Mouse (Mus musculus) retina, postnatal 7 days (tissue): ENCODE measurements around the gene 3110021N24Rik.
"Not testable (repeated sequence)": the region's sequence is repeated elsewhere in the genome, so short reads cannot be mapped to it uniquely, and the experiment has no call there.

Experiments used
- DNase-seq: peaks from one replicate; pipeline ENCODE4 v3.0.0-alpha.2; 2012; ENCODE audit warnings: low read depth, low spot score

Gene 3110021N24Rik

DNA sequence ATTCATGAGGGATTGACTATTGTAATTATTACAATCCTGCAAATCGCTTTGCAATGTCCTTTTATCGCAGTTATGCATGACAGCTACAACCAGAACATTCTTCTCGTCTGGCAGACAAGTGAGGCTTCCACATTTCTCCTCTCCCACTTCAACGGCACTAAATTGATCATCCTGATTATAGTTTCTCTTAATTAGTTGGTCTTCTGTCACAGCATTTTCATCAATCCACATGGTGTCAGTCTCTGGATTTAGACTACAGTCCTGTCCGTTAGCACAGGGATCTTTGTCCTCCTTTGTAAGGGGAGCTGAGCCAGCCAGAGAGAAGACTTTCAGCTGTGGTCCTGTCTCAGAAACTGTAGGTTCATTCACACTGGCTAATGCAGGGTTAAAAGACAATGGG is at the start of gene 3110021N24Rik:
3110021N24Rik (plus strand) TSS at position 301 of the 400 bp plus-strand sequence.
- no peak for DNase-seq

DNA sequence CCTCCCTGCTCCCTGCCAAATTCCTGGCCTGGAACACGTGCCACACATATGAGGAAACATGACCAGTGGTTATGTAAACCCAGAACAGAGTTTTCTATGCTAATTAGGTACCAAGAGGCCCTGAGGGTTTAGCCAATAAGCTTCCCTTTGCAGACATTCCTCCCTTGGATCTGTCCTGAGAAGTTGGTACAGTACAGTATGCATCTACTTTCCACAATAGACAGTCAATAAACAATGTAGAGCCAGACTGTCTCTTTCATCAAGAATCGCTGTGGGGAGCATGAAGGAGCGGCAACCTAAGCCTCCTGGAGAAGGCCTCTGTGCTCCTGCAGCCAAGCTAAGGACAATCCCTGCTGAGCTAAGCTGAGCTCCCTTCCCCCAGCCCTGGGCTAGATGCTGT is 33.3 kb upstream of the 3110021N24Rik start:
- DNase-seq: no peak

DNA sequence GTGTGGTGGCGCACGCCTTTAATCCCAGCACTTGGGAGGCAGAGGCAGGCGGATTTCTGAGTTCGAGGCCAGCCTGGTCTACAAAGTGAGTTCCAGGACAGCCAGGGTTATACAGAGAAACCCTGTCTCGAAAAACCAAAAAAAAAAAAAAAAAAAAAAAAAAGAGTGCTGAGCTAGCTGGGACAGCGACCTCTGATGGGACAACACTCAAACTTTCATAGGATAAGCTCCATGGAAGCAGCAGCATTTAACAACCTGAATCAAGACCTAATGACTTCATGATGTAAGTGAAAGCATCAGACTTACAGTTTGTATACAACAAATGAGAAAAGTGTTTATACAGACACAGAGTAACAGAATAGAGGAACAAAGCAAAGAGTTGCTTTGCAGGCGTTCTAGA is 32.4 kb upstream of the 3110021N24Rik start:
- not testable (repeated sequence) for DNase-seq

DNA sequence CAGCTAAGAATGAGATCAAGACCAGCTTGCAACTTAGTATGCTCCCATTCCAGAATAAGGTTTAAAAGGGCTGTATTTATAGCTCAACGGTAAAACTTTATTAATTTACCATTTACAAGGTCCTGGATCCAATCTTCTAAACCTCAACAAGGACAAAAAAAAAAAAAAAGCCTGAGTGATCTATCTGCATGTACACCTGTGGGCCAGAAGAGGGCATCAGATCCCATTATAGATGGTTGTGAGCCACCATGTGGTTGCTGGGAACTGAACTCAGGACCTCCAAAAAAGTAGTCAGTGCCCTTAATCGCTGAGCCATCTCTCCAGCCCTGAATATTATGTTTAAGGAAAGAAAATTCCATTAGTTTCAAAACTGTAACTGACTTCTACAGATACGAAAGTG is 29.0 kb upstream of the 3110021N24Rik start:
- DNase-seq: no peak

DNA sequence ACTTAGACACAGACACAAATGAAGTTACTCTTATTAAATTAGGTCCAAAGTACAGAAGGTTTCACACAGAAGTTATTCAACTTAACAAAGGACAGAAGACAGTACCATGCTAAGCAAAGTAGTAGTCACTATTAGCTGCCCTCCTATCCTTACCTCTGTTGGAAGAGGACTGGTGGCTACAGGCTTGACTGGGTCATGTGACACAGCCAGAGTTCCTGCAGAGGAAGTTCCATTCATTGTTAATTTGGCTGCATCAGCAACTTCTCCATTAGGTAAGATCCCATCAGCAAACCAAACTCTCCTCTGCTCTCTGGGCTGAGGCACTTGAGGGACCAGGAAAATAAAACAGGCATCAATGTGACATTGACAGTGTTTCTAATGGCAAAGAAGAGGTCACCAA is 28.0 kb upstream of the 3110021N24Rik start:
- no peak for DNase-seq

DNA sequence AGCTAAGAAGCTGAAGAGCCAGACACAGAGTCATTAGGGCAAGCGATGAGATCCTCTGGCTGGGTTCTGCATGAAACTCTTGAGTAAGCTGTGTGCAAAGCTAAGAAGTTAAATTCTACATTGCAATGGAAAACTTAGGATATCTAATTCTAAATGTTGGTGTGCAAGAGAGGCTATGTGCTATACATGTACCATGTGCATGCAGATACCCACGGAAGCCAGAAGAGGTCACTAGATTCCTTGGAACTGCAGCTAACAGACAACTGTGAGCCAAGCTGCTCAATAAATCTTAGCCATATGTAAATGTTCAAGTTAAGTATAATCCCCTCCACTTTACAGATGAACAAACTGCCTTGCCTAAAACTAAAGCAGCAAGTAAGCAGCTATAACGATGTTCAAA is 22.5 kb upstream of the 3110021N24Rik start:
- peak; percentile 38 for DNase-seq

DNA sequence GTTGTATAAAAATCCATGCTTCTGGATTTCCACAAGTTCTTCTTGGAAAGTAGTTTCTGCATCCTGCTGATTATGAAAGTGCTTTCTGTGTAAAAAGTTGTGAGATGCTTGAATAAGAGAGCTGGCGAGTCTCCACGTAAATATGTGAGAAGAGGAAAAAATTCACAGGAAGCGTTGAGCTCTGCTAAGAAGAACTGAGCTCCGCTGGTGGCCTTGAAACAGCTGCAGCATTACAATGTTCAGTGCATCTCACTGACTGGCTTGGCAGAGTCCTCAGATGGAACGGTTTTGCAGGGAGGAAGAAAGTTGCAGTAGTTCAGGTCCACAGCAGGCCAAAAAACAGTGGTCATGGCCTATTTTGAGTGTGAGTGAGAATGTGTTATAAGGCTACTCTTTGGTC is 11.2 kb upstream of the 3110021N24Rik start:
- DNase-seq: no peak

DNA sequence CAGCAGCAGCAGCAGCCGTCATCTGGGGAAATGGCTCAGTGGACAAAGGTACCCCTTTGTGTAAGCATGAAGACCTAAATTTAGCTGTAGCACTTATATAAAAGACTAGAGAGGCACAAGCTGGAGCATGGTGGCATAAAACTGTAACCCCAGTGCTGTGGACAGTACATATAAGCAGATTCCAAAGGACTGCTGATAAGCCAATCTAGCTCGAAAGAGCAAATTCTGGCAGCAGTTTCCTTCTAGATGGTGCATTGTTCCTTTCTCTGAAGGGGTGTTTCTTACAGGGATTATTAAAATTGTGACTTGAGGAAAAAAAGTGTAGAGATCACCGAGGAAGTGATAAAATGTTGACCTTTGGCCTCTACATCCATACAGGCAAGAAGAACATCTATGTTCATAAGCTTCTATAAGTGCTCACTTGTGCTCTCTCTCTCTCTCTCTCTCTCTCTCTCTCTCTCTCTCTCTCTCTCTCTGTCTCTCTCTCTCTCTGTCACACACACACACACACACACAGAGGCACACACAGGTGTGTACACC is 1.9 kb downstream of the 3110021N24Rik start:
- DNase-seq: no peak

DNA sequence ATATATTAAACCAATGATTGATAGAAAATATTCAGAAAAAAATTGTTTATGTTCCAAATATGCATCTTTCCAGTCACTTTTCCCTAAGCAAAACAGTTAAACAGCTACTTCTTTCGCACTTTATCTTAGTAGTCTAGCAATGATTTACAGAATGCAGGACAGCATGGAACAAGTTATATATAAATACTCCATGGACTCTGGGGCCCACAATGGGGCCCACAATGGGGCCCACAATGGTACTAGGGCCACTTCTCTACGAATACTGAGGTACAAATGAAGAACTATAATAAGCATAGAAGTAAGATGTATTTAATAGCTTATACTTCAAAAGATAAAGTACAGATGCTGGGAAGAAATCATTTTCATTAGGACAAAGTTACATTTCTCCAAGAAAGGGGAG is 4.7 kb downstream of the 3110021N24Rik start:
- no peak for DNase-seq

DNA sequence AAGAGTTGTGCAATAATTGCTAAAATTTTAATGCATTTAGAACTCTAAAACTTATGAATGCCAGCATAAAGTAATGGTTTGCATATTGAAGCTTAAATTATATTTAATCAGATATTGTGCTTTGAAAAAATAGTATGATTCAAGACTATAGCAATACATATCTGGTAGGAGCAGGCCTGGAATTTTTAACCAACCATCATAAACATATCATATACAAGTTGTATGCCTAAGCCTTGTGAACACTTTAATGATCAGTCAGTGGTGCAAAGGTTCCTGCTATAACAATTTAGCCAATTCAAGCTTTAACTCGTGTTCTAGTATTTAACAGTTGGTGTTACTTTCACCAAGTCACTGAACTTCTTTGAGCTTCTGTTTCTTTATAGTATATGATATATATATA is 11.0 kb downstream of the 3110021N24Rik start:
- no peak for DNase-seq

DNA sequence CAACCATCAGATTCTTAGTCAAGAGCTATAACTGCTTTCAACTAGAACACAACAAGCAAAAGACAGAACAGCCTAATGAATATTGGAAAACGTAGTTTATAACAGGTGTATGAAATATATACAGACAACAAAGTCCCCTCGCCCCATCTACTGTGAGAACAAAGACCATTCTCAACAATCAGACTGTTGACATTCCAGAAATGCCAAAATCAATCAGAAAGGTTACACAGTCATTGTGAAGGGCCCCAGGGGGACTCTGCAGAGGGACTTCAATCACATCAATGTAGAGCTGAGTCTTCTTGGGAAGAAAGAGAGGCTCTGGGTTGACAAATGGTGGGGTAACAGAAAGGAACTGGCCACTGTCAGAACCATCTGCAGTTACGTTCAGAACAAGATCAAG is 12.1 kb downstream of the 3110021N24Rik start:
- DNase-seq: no peak

DNA sequence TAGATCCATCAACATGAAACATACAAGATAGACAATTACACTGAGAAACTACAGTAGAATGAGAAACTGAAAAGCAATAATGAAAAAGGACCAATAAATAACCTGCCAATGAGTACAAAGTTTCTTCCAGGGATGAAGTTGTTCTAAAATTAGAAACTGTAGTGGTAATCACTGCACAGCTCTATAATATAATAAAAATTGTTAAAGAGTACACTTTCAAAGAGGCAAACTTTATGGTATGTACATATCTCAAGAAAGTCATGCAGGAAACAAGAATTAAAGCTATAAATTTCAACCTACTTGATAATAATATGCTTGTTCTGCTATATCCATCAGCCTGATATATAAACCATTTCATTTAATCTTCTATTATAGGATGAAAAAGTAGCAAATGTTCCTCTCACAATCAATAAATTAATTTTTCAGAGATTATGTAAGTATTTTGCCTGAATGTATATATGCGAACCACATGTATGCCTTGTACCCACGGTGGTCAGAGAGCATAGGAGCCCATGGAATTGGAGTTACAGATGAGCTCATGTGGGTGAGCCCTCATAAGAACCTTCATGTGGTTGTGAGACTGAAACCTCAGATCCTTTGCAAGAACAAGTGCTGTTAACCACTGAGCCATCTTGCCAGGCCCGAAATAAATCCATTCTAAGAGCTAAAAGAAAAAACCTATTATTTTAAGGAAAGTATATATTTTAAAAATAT is 26.9 kb downstream of the 3110021N24Rik start:
- DNase-seq: no peak

DNA sequence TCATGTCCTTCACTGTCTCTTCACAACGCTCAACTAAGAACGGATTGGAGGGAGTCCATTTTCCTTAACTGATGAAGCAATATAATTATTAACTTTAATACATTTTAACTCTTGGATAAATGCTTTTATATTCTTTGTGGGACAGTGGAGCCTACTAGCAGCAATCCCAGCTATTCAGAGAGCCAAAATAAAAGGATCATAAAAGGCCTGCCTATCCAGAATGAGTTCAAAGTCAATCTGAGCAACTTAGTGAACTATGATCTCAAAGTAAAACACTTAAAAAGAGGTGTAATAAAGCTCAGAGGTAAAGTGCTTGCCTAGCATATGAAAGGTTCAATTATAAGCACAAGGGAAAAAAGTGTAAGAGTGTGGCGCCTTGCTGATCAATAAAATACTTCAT is 40.1 kb downstream of the 3110021N24Rik start:
- no peak for DNase-seq

DNA sequence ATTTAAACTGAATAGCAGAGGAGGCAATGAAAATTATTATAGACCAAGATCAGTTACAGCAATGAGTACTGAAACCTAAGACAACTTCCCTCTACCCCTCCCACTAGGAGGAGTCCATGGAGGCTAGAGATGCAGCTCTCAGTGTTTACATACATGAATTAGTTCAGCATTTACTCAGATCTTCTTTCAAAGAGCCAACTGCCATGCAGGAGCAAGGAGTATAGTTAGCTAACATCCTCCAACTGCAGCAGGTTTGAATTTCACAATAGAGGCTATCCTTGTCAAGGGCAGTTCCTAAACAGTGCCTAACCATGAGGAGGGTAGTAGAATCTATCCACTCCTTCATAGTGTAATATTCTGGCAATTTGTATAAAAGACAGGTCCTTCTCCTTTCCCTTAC is 49.1 kb downstream of the 3110021N24Rik start:
- no peak for DNase-seq

DNA sequence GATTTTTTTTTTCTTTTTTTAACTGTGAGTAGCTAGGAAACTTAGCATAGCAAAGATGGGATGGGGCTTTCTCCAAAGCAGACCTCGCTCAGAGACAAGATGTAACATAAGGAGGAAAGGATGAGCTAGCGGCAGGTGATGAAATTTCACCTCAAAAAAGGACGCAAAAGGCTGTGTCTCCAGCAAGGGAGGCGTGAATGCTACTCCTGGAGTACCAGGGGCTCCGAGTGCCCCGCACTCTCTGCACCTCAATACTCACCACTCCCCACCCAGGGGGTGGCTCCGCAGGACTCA is 60.3 kb downstream of the 3110021N24Rik start:
- DNase-seq: no peak

DNA sequence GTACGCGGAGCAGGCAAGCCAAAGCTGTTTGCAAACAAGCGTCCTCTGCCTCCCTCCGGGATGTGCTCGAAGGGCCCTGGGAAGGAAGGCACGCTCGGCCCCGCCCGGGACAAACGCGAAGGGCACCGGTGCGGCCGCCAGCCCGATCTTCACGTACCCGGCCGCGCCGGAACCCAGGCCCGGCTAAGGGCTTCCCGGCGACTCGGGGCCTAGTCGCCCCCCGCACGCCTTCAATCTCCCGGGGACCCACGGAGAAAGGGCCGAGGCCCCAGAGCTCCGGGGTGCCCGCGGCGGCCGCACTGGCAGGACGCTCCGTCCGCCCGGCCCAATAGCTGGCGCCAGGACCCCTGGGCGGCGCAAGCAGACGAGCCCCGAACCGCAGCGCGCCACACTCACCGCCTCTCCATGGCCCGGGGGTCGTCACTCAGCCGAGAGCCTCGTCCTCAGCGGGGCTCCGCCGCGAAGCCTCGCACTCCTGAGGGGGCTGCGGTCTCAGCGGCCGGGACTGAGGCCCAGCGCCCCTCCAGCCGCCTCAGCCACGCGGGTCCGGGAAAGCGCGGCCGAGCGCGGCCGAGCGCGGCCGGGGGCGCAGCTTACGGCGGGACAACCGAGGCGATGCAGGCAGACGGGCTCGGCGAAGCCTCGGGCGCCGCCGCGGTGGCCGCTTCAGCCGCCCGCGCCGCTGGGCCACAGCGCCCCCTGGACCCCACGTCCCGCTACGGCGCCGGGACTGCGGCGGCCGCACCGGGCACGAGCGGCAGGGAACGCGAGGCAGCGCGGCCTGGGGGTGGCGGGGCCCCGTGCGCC is 60.8 kb downstream of the 3110021N24Rik start, which contains the start of gene Zfyve9:
Zfyve9 (minus strand) TSS at position 742 of the 807 bp plus-strand sequence.
- peak; percentile 73 for DNase-seq

DNA sequence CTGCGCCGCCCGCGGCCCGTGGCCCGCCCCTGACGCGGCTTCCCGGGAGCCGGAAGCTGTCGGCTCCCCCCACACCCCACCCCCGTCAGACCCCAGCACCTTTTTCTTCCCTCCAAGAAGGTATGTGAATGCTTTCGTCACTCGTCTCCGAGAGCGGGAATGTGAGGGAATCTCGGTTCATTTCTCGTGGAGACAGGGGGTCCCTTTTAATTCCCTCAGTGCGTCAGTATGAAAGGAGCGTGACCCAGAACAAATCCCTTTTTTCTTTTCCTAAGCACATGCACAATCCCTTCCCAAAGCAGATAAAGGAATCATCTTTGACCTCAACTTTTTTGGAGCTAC is 61.4 kb downstream of the 3110021N24Rik start:
- DNase-seq: no peak

DNA sequence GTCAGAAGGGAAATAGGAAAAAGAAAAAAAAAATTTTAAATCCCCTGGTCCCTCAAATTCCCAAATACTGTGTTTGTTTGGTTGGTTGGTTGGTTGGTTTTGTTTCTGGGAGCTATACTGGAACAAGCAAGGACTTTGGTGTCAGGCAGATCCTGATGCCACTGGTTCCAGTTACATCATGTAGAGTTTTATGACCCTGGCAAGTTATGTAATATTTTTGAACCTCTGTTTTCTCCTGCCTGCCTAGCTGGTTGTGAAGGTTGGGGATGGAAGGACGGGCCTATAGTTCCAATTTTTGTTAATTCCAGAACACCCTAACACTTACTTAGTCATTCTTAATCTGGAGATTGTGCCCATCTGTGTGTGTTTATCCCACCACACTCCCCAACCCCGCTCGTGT is 62.1 kb downstream of the 3110021N24Rik start:
- DNase-seq: no peak

DNA sequence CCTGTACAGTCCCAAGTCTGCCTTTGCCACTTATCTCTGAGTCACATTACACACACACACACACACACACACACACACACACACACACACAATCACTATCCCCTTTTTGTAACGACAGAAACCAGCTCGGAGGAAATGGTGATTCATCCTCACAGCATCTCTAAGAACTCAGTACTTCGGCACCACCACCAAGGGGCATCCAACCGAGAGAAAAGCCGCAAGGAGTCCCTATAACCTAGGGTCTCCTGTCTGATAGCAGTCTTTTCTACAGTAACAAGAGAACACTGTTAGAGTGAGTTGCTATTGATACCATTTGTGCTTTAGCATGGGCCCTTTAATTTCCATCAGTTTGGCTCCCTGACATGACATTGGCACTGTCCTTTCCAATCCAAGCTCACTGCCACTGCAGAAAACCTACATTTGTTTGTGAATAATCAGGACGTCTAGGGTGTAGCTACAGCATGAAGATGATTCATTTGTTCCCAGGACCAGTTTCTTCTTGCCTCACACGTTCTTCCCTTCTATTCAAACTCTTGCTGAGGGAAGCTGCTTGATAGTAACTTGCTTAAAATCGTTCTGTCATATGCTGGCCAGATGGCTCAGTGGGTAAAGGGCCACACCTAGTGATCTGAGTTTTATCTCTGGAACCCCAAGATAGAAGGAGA is 63.1 kb downstream of the 3110021N24Rik start:
- DNase-seq: no peak

DNA sequence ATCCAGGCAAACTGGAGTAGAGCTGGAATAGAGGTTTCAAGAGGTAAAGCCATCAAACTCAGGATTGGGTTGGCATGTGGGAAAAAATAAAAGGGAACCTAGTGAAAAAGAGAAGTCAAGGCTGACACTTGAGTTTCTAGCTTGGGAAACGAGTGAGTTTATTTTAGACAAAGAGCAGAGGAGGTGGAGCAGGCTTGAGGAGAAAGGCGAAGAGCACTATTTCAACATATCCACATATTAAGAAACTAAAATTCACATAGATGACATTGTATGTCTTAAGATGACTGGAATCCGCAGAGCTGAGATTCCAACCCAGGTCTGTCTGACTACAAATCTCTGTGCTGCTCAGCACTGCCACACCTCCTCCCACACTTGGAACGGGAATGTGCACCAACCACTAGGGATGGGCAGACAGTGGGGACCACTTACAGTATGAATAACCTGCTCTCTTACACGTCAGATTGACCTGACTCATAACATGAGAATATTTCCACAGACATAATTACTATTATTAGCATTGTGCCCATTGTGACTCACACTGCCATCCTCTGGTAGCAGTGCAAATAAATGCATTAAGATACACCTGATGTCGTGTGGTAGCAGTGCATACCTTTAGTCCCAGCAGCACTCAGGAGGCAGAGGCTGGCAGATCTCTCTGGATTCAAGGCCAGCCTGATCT is 69.9 kb downstream of the 3110021N24Rik start:
- DNase-seq: no peak

DNA sequence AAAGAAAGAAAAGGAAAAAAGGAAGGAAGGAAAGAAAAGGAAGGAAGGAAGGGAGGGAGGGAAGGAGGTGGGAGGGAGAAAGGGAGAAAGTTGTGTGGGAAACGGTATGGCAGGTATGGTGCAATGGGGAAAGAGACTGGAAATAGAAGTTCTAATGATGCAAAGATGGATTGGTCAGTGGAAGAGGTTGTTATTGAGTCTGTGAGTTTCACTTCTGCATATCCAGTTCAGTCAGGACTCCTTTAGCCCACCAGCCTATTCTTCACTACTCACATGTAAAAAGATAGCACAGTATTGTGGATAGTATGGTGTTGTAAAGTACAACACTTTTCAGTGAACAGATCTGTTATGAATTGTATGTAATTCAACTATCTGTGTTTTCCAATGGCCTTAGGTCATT is 71.1 kb downstream of the 3110021N24Rik start:
- no peak for DNase-seq

DNA sequence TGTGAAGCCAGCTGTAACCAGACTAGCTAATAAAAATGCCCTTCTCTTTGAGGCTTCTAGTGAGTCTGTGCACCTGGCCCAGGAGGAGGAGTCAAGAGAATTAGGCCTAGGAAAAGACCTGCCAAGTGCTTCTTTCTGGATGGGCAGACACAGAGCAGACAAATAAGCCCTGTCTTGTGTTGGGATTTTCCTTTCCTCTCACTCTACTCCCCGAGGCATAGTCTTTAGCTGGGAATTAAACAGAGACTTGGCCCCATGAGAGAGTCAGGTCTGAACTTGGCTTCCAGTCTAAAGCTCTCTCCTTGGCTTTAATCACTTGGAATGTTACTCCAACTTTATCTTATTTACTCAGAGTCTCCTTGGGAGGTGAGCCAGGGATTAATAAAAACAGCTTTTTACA is 74.5 kb downstream of the 3110021N24Rik start:
- DNase-seq: no peak
